Mouse (Mus musculus) limb, embryonic 11.5 days (tissue): ENCODE results near the gene Zcchc24. TPM values are rescaled to one million over a fixed set of nuclear protein-coding genes. Genes with fewer than 3 reads are reported as not detected.

Source experiments
- ATAC-seq: fragments of 200-750 bp; cut with Nextera tagmentation; 2 replicates; pipeline ENCODE4 v1.8.0; 2017; ENCODE audit warnings: low read depth; ENCODE audit not compliant: insufficient number of reproducible peaks, low FRiP score, low TSS enrichment
- DNase-seq: peaks from one replicate; pipeline ENCODE4 v3.0.0-alpha.2; 2015; ENCODE audit warnings: low spot score
- H3K27ac ChIP-seq: fragments of 300-500 bp; sonication (generic); replicated peaks from 2 replicates; pipeline ENCODE4 v1.5.1; 2014; ENCODE audit warnings: low read depth, mild to moderate bottlenecking, low read length
- H3K27me3 ChIP-seq: fragments of 300-500 bp; sonication (generic); 2 replicates; pipeline ENCODE4 v1.6.1; 2014; ENCODE audit warnings: mild to moderate bottlenecking, low read length, mixed read lengths; ENCODE audit not compliant: control insufficient read depth, insufficient read depth
- H3K36me3 ChIP-seq: fragments of 300-500 bp; sonication (generic); 2 replicates; pipeline ENCODE4 v1.6.1; 2014; ENCODE audit warnings: mild to moderate bottlenecking, low read length, moderate library complexity, mixed read lengths; ENCODE audit not compliant: control insufficient read depth, insufficient read depth
- H3K4me1 ChIP-seq: fragments of 300-500 bp; sonication (generic); 2 replicates; pipeline ENCODE4 v1.6.1; 2014; ENCODE audit warnings: low read length, mixed read lengths; ENCODE audit not compliant: control insufficient read depth, insufficient read depth
- H3K4me2 ChIP-seq: fragments of 300-500 bp; sonication (generic); 2 replicates; pipeline ENCODE4 v1.6.1; 2014; ENCODE audit warnings: low read depth, mild to moderate bottlenecking, moderate library complexity; ENCODE audit not compliant: severe bottlenecking
- H3K4me3 ChIP-seq: fragments of 300-500 bp; sonication (generic); 2 replicates; pipeline ENCODE4 v1.5.1; 2014; ENCODE audit warnings: low read depth, low read length
- H3K9ac ChIP-seq: fragments of 300-500 bp; sonication (generic); 2 replicates; pipeline ENCODE4 v1.6.1; 2014; ENCODE audit warnings: mild to moderate bottlenecking, low read length
- H3K9me3 ChIP-seq: fragments of 300-500 bp; sonication (generic); 2 replicates; pipeline ENCODE4 v1.6.1; 2016; ENCODE audit warnings: low read length; ENCODE audit not compliant: control insufficient read depth
- WGBS: fragments of 180-500 bp; shearing (Covaris S2); extraction: QIAGEN DNeasy Blood & Tissue Kit; methylation state at CpG from one replicate; pipeline ENCODE4 v1.1.7; 2014; 5-methylcytosine and 5-hydroxymethylcytosine counted together
- polyA plus RNA-seq: library from polyadenylated mRNA; unstranded; fragments of >200 nt; fragmentation: Nextera tagmentation; extraction: Ambion mirVana; gene quantifications from 2 replicates; pipeline ENCODE4 v1.2.1, GENCODE M21; 2014

Zcchc24 gene
- polyA plus RNA-seq, 1 experiment from 2014 or later: 19.5 TPM

DNA sequence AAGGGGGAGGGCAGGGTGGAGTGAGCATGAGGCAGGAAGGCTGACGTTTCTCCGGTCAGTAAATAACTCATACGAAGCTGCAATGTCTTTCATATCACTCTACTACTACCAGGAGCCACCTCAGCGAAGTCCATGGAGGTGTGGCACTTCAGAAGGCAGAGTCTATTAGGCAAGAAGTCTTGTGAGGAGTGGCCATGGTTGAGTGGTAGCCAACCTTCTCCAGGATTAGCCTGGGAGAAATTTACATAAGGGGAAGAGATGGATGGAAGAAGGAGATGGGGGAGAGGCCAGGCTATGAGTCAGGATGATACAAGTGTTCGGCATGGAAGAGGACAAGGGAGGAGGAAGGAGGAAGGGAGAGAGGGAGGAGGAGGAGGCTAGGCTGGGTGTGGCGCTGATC is 86.8 kb downstream of the Zcchc24 start:
- DNase-seq: no peak
- Histone ChIP-seq H3K9me3 (no peaks in the 10 kb centered on the region), H3K4me3 (no peak overlapping the region), H3K4me1 (no peaks in the 10 kb centered on the region), H3K27me3 (no peaks in the 10 kb centered on the region), H3K4me2 (no peak overlapping the region), H3K36me3 (no peaks in the 10 kb centered on the region), H3K9ac (no peak overlapping the region), H3K27ac (no peak overlapping the region)
- ATAC-seq: no peak
- WGBS: 75% methylated on average over 6 of the region's 6 CpGs

DNA sequence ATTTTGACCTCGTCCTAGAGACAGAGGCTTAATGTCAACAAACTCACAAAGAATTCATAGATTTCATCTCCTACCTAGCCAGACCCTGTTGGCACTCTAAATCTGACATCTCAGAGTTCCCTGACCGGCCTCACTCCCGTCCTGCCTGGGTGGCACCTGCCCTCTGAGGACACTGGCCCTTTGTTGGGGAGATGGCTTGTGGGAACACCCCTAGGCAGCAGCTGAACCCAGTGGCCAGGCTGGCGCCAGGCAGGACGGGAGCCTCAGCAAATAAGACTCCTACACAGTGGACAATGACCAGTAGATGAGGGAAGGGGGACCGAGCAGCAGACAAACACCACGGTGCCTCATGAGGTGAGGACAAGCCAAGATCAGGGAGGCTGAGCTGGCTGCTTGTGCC is 89.2 kb downstream of the Zcchc24 start:
- Histone ChIP-seq H3K4me1 (no peaks in the 10 kb centered on the region), H3K9me3 (no peaks in the 10 kb centered on the region), H3K4me2 (no peak overlapping the region), H3K36me3 (no peaks in the 10 kb centered on the region), H3K4me3 (no peak overlapping the region), H3K9ac (no peak overlapping the region), H3K27me3 (no peaks in the 10 kb centered on the region), H3K27ac (no peak overlapping the region)
- DNase-seq: no peak
- WGBS: 76% methylated on average over 7 of the region's 7 CpGs
- ATAC-seq: no peak

DNA sequence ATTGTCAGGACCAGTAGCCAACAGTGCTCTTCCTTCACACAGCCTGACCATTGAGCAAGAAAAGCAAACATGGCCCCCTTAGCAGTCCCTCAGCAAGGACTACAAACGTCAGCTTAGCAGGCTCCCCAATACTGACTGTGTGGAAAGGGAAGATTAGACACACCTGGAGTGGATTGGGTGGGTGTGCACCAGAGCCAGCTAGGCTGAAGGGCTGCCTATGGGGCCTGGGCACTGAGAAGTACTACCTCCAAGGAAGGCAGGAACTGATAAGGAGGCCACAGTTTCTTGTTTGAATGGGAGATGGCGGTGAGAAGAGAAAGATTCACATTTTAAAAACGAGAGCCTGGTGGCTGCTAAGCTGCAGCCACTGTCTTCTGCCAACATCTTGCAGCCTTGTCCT is 101.3 kb downstream of the Zcchc24 start:
- no peak overlapping the region for H3K27ac ChIP-seq
- ATAC-seq (no peak), DNase-seq (no peak)
- WGBS: 78% methylated on average over 3 of the region's 3 CpGs
- H3K4me2 ChIP-seq: no peak overlapping the region
- H3K4me3 ChIP-seq: no peak overlapping the region
- no peaks in the 10 kb centered on the region for H3K9me3 ChIP-seq
- H3K4me1 ChIP-seq: no peaks in the 10 kb centered on the region
- no peaks in the 10 kb centered on the region for H3K27me3 ChIP-seq
- no peak overlapping the region for H3K9ac ChIP-seq
- H3K36me3 ChIP-seq: peaks cover 17% of the 10 kb centered on the region; the same call in 1 of the 2 replicates

DNA sequence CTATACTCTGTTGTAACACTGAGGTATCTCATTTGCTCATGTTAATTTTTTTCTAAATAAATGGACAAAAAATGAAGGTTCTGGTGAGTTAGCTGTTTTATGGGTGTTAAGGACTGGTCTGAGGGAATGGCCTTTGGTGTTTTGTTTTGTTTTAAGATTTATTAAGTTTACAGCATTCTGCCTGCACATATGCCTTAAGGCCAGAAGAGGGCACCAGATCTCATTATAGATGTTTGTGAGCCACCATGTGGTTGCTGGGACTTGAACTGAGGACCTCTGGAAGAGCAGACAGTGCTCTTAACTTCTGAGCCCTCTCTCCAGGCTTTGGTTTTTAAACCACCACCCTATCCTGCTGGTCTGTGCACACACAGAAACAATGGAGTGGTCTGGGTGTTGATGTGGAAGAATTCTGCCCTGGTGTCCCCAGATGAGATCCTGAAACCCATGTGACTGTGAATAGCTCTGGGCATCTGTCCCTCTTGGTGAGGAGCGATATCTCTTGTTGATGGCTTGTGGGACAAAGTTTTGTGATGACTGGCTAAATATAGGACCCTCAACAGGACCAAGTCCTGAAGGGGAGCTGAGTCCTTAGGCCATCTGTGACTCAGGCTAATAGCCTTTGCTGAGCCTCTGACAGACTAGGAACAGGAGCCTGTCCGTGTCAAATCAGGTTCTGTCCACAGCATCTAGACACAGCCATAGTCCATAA is 102.0 kb downstream of the Zcchc24 start:
- no peaks in the 10 kb centered on the region for H3K9me3 ChIP-seq
- 78% methylated on average over 2 of the region's 2 CpGs for WGBS
- no peaks in the 10 kb centered on the region for H3K4me1 ChIP-seq
- H3K4me3 ChIP-seq: no peak overlapping the region
- no peak overlapping the region for H3K9ac ChIP-seq
- H3K4me2 ChIP-seq: no peak overlapping the region
- peaks cover 24% of the 10 kb centered on the region; the same call in 1 of the 2 replicates for H3K36me3 ChIP-seq
- H3K27me3 ChIP-seq: no peaks in the 10 kb centered on the region
- ATAC-seq: no peak
- no peak for DNase-seq
- H3K27ac ChIP-seq: no peak overlapping the region

DNA sequence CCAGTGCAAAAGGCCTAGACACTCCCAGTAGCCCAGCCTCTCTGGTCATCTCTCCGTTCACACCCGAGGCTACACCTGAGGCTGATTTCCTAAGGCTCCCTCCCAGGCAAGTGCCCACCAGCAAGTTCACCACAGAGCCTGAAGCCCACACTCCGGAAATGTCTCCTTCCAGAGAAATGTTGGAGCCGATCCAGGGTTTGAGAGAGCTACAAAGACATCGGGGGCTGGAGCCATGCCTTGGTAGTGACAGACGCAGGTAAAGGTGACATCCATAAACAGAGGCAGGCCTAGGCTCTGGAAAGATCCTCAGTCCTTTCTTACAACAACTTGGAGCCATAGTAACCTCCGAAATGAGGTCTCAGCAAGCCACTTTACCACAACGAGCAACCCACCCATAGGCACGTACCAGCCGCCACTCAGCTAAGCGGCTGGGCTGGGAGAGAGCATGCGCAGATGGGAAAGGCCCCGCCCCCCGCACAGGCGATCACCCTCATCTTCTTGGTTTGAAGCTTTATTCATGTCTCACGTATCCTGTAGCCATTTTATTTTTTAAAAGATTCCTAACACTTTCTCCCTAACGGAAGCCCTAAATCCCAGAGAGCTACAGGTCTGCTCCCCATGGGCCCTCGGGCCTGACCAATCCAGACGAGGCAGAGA is 103.4 kb downstream of the Zcchc24 start:
- H3K9me3 ChIP-seq: no peaks in the 10 kb centered on the region
- no peak overlapping the region for H3K27ac ChIP-seq
- WGBS: 74% methylated on average over 19 of the region's 19 CpGs
- peaks cover 34% of the 10 kb centered on the region; the same call in 1 of the 2 replicates for H3K36me3 ChIP-seq
- no peaks in the 10 kb centered on the region for H3K27me3 ChIP-seq
- DNase-seq (no peak), ATAC-seq (no peak)
- H3K9ac ChIP-seq: no peak overlapping the region
- H3K4me2 ChIP-seq: no peak overlapping the region
- no peaks in the 10 kb centered on the region for H3K4me1 ChIP-seq
- no peak overlapping the region for H3K4me3 ChIP-seq

DNA sequence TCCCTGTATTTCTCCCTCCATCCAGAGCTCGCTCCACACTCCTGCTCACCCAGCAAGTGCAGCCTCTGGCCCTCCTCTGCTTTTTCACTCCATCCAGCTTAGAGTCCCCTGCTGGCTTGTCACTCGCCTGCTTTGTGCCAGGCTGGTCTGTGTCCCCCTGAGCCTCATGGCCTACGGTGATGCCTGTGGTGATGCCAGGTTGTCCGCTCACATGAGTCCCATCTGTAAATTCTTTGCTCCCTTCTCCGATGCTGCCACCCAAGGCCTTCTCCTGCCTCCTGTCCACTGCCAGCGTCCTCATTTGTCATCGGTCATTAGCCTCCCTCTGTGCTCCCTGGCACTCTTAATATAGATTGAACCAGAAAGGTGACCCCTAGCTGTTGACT is 104.5 kb downstream of the Zcchc24 start:
- DNase-seq (no peak), ATAC-seq (no peak)
- no peaks in the 10 kb centered on the region for H3K27me3 ChIP-seq
- no peak overlapping the region for H3K9ac ChIP-seq
- H3K4me3 ChIP-seq: no peak overlapping the region
- no peaks in the 10 kb centered on the region for H3K9me3 ChIP-seq
- no peak overlapping the region for H3K4me2 ChIP-seq
- no peaks in the 10 kb centered on the region for H3K4me1 ChIP-seq
- H3K36me3 ChIP-seq: peaks cover 37% of the 10 kb centered on the region; the same call in 1 of the 2 replicates
- WGBS: 84% methylated on average over 7 of the region's 7 CpGs
- no peak overlapping the region for H3K27ac ChIP-seq

DNA sequence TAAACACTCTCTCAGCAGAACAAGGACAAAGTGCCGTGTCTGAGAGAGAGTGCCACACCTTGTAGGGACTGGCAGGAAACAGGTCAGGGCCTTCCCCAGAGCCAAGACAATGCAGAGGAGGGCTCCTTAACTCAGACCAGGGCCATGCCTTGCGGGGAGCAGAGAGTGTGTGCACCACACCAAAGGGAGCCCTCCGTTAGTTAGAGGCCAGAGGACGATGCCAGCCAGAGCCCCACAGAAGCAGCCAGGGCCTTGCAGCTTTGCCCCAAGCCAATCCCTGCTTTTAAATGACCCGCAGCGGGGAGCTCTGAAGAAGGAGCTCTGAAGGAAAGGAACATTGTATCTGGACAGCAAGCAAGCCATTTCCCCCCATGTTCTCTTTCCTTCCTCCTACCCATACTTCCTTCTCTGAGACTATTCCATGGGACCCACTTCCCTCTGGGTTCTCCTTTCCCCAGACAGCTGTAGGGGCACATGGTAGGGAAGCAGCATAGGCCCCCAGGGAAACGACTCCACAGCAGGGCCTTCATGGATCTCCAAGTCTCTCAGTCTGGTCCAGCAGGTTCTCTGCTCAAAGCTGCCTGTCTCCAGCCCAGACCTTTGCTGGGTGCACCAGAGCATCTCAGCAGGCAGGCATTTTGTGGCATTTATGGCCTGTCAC is 105.1 kb downstream of the Zcchc24 start:
- no peak for ATAC-seq
- H3K4me3 ChIP-seq: no peak overlapping the region

More for the DNA sequence above, 105.1 kb downstream of the Zcchc24 start:
- 87% methylated on average over 7 of the region's 7 CpGs for WGBS
- Histone ChIP-seq H3K27me3 (no peaks in the 10 kb centered on the region), H3K9ac (no peak overlapping the region), H3K4me2 (no peak overlapping the region), H3K27ac (no peak overlapping the region), H3K4me1 (no peaks in the 10 kb centered on the region), H3K36me3 (peaks cover 42% of the 10 kb centered on the region; the same call in 1 of the 2 replicates), H3K9me3 (no peaks in the 10 kb centered on the region)
- no peak for DNase-seq
